Mouse (Mus musculus): ENCODE measurements at regions not wholly inside any gene's neighbourhood (a gene's known extent, or its start where the extent isn't known, plus 50 kb on each side); places are given as distances from the start of the nearest gene placed in this dataset.

DNA sequence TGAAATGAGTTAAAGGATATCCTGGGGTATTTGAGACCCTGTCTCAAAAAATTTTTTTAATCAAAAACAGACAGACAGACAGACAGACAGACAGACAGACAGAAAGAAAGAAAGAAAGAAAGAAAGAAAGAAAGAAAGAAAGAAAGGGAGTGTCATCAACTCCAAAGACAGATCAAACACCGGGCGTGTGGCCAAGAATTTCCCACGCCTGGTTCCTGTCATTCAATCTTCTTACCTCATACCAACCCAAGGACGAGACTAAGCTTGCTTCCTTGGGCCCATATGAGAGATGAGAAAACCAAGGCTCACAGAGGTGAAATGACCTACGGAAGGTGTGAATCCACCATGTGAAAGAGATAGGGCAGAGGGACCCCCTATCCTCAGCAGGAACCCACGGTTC, 530.7 kb upstream of the Tbx3 start:
- in situ Hi-C loops (cut with MseI, MboI) = no loop called here

DNA sequence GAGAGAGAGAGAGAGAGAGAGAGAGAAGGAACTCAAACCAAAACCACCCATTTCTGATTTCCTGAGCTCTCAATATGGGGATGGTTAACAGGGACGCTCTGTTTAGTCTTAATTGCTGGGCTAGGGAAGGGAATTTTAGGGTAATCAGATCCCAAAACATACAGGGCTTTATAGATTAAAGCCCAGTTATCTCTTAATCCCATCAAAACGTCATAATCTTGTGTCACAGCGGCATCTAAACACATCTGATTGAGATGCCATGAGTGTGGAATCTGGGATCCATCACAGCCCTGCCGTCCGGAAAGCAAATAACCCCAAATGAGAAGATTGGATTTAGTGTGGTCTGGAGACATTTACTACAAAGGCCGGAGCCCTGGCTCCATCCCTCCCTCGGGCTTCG, 527.1 kb upstream of the Tbx3 start:
- in situ Hi-C loops (cut with MseI, MboI) = no loop called here

GRCm38 (mm10) chr5:119149389-119150185, 520.9 kb upstream of the Tbx3 start:
- in situ Hi-C loops (cut with MseI, MboI) = no loop called here

GRCm38 (mm10) chr5:119153086-119153485, 517.4 kb upstream of the Tbx3 start:
- in situ Hi-C loops (cut with MseI, MboI) = no loop called here

DNA sequence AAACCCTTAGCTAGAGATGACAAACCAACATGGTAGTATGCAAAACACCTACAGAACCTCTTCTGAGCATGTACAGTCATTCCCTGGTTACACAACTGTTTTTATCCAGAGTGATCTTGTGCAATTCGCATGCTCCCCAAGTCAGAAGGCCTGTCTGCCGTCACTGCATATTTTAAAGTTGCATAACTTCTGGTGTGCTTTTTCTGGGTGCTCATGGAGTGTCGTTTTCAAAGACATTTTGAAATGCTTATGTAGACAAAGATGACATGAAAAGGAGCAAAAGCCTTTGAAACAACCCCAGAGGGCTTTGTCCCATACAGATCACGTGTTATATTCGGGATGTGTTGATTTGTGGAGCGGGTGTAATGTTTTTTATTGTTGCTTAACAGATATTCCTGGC, 513.8 kb upstream of the Tbx3 start:
- in situ Hi-C loops (cut with MseI, MboI) = no loop called here

GRCm38 (mm10) chr5:119158171-119158570, 512.3 kb upstream of the Tbx3 start:
- in situ Hi-C loops (cut with MseI, MboI) = no loop called here

- in situ Hi-C loops (cut with MseI, MboI) = no loop called here
These were observed 508.3 kb upstream of the Tbx3 start for GRCm38 (mm10) chr5:119162132-119162675.

DNA sequence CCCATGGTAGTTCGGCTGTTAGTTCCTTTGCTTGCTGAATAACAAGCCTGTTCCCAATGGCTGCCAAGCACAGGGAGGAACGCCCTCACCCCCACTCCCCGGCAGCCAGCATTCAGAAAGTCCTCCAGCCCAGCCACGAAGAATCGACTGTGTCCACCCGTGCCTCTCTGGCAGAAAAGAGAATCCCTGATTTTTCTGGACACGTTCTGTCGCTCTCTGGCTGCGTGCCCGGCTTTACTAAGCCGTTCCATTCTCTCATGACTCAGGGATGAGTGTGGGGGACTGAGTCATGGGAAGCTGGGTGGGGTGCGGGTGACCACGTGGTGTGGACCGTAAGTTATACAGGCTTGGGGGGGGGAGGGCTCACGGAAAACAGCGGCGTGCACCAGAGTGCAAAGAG, 502.8 kb upstream of the Tbx3 start:
- in situ Hi-C loops (cut with MseI, MboI) = no loop called here

DNA sequence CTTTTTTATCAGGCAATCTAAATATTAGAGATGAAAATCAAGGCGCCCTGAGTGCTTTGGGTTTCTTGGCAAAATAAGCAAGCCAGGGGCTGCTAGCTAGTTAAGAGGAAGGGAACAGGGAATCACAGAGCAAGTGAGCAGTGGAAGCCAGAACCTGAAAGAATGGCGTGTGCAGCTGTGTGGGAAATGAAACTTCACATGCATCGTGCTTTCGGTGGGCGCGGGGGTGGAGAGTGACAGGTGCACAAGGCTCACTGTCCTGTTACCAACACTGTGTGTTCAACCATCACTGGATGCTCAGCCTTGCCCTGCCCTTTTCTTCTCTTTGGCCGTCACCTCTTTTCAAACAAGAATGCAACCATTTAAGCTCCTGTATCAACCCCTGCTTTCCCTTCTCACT, 501.2 kb upstream of the Tbx3 start:
- in situ Hi-C loops (cut with MseI, MboI) = no loop called here

DNA sequence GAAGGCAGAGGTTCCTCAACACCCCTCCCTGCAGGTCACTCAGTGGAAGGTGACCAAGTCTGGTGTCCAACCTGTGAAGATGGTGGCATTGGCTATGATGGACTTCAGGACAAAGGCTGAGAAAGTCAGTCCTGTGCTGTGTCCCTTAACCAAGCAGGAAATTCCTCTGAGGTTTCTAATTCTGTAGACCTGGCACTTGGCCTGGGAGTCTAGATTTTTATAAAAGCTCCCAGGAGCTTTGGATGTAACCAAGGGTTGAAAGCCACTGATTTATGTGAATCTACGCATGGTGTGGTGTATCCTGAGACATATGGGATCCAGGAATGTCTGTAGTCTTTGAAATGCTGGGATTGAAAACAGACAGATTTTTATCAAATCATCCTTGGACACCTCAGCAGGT, 498.8 kb upstream of the Tbx3 start:
- in situ Hi-C loops (cut with MseI, MboI) = no loop called here

- in situ Hi-C loops (cut with MseI, MboI) = no loop called here
These were observed 491.7 kb upstream of the Tbx3 start for GRCm38 (mm10) chr5:119178805-119179204.

- in situ Hi-C loops (cut with MseI, MboI) = no loop called here
These were observed 486.9 kb upstream of the Tbx3 start for GRCm38 (mm10) chr5:119183545-119184047.

GRCm38 (mm10) chr5:119186611-119187010, 483.9 kb upstream of the Tbx3 start:
- in situ Hi-C loops (cut with MseI, MboI) = no loop called here

DNA sequence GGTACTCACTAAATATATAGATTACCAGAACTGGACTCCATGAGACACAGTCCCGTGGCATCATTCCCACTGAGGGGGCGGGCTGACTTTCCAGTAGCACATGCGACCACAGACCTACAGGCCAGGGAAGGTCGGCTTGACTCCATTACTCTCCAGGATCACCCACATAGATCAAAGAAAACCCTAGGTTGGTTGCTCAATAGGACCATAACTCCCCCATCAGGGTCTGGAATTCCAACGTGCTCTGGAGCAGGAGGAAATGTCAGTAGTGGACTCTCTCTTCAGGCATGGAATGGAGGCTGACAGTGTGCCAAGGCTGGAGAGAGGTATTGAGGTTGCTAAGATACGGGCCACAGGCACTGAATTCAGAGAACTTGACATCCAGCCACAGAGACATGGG, 482.0 kb upstream of the Tbx3 start:
- in situ Hi-C loops (cut with MseI, MboI) = no loop called here

GRCm38 (mm10) chr5:119193699-119194681, 476.5 kb upstream of the Tbx3 start:
- in situ Hi-C loops (cut with MseI, MboI) = no loop called here

DNA sequence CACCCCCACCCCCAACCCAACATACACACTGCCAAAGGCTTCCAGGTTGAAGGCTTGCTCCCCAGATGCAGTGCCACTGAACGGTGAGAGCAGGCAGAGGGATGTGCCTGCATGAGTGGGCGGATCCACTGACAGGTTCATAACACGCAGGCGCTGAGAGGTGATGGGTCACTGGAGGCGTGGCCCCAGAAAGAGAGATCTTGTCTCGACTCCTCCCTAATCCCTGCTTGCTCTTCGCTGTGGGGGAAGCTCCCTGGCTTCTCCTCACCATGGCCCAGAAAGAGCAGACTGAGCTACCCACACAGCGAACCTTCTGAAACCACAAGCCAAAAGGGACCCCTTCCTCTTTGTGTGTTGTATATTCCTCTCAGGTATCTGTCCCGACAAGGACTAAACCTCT, 470.6 kb upstream of the Tbx3 start:
- in situ Hi-C loops (cut with MseI, MboI) = no loop called here

DNA sequence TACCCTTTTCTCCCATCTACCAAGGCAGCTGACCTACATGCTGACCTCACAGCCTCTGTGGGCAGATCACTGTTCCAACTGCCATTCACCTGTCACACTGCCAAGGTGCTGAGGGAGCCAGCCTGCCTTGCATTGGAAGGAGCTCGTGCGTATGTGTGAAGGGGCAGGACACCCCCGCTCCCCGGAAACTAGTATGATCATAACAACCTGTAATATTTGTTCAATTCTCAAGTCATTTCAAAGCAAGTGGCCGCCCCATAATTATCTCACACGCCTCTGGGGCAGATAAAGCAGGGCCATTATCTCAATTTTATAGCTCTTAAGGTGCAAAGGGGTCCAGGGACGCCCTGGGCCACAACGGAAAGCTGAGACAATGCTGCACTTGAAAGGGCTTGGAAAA, 469.2 kb upstream of the Tbx3 start:
- in situ Hi-C loops (cut with MseI, MboI) = no loop called here

DNA sequence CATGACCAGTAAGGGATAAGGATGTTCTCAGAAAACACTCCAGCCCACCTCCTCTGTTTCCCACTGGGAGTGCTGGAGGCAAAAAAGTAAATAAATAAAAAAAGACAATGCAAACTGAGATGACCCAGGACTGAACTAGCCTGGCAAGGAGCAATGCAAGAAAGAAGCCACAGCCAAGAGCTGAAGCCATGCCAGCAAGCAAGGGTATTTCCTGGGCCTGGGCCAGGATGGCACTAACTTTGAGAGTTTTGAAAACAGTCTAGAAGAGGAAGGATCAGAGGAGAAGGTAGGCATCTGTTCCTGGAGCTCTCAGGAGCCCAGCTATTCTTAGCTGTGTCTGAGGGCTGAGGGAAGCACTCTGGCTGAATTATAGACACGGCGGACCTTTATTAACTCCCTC, 465.7 kb upstream of the Tbx3 start:
- in situ Hi-C loops (cut with MseI, MboI) = no loop called here

- in situ Hi-C loops (cut with MseI, MboI) = no loop called here
These were observed 462.4 kb upstream of the Tbx3 start for GRCm38 (mm10) chr5:119208077-119208476.

- in situ Hi-C loops (cut with MseI, MboI) = no loop called here
These were observed 457.3 kb upstream of the Tbx3 start for GRCm38 (mm10) chr5:119213196-119213595.

- in situ Hi-C loops (cut with MseI, MboI) = no loop called here
These were observed 456.6 kb upstream of the Tbx3 start for GRCm38 (mm10) chr5:119213692-119214357.

DNA sequence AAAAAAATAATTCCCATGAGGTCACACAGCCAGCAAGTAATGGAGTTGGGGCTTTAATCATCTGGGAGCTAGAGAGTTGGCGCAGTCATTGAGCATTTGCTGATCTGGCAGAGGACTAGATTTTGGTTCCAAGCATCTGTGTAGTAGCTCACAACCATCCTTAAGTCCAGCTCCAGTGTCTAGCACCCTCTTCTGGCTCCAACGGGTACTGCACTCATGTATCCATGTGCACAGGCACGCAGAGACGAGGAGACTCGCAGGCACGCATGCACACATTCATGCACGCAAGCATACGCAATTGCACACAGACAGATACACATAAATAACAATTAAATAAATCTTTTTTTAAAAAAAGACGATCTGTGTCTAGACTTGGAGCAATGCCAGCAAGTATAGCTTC, 455.5 kb upstream of the Tbx3 start:
- in situ Hi-C loops (cut with MseI, MboI) = no loop called here
